Mouse (Mus musculus): ENCODE measurements at regions not wholly inside any gene's neighbourhood (a gene's known extent, or its start where the extent isn't known, plus 50 kb on each side); places are given as distances from the start of the nearest gene placed in this dataset.

- no peak for DNase-seq
Measured at GRCm38 (mm10) chr3:154388656-154389055, 58.2 kb upstream of the Lhx8 start.

- no peak for DNase-seq
Measured at GRCm38 (mm10) chr3:154387271-154387670, 56.8 kb upstream of the Lhx8 start.

- no peak for DNase-seq
Measured at GRCm38 (mm10) chr3:154385831-154386312, 55.4 kb upstream of the Lhx8 start.

GRCm38 (mm10) chr3:154382811-154383210 is 52.4 kb upstream of the Lhx8 start:
- no peak for DNase-seq

GRCm38 (mm10) chr3:154381561-154381960 is 51.1 kb upstream of the Lhx8 start:
- no peak for DNase-seq

Measured in adrenal gland, adult 2 months (tissue).